Mouse (Mus musculus) ES-E14 (cell line): Measurements from ENCODE around the gene Acsl4.

ENCODE experiments used
- CHD2 ChIP-seq: IDR thresholded peaks from 2 replicates; pipeline ENCODE4 v1.6.1; 2014; ENCODE audit warnings: mild to moderate bottlenecking, low read depth, low read length, inconsistent platforms
- HCFC1 ChIP-seq: IDR thresholded peaks from 2 replicates; pipeline ENCODE4 v1.6.1; 2012; ENCODE audit warnings: low read length, inconsistent platforms, borderline replicate concordance; ENCODE audit not compliant: insufficient read depth
- MAFK ChIP-seq: IDR thresholded peaks from 2 replicates; pipeline ENCODE4 v1.6.1; 2014; ENCODE audit warnings: mild to moderate bottlenecking, low read depth, low read length, inconsistent platforms; ENCODE audit not compliant: insufficient read depth
- ZC3H11A ChIP-seq: IDR thresholded peaks from 2 replicates; pipeline ENCODE4 v1.6.1; 2012; ENCODE audit warnings: low read depth, mild to moderate bottlenecking, inconsistent platforms, low read length, borderline replicate concordance
- ZNF384 ChIP-seq: IDR thresholded peaks from 2 replicates; pipeline ENCODE4 v1.6.1; 2012; ENCODE audit warnings: low read depth, low read length, inconsistent platforms

DNA sequence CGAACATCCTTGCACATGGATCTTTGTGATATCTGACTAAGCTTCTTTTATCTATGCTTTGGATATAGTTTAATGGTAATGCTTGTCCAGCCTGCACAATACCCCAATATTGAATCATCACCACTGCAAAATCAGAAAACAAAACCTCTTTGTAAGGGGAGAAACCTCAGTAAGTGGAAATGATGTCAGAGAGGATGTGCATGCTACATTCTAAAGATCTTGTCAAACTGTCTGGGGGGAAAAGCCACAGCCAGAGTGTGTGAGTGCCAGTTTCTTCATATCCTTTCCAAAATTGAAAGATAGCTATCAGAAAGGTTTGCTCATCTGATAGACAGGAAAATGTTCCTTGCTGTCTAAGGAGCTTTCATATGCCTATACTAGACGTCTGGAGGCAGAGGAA is 8.3 kb upstream of the Acsl4 start:
- TF ChIP-seq ZNF384 = no peak
- no peak for TF ChIP-seq ZC3H11A
- TF ChIP-seq CHD2 = no peak
- no peak for TF ChIP-seq HCFC1
- no peak for TF ChIP-seq MAFK
